Mouse (Mus musculus): ENCODE measurements around the gene Tma7. TPM values are rescaled to one million over a fixed set of nuclear protein-coding genes. Genes with fewer than 3 reads are reported as not detected.

Tma7 gene
- total RNA-seq, 1 experiment from 2014 or later: 418 TPM

DNA sequence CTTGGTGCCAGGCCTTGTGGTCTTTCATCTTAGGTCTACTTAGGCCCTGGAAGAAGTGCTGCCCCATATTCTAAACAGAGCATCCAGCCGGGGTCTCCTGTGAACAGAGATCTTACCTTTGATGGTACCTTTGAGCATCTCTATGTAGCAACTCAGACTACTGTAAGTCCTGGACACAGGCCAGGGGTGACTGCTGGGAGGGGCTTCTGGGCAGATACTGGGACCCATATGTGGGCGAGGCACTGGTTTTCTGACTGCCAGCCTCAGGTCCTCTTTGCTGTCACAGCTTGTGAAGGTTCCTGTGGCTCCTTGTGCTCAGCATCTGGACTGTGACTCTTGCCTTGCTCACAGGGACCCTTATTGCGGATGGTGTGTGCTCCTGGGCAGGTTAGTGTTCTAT is 20.2 kb upstream of the Tma7 start:
- peak; percentile 46 for DNase-seq

DNA sequence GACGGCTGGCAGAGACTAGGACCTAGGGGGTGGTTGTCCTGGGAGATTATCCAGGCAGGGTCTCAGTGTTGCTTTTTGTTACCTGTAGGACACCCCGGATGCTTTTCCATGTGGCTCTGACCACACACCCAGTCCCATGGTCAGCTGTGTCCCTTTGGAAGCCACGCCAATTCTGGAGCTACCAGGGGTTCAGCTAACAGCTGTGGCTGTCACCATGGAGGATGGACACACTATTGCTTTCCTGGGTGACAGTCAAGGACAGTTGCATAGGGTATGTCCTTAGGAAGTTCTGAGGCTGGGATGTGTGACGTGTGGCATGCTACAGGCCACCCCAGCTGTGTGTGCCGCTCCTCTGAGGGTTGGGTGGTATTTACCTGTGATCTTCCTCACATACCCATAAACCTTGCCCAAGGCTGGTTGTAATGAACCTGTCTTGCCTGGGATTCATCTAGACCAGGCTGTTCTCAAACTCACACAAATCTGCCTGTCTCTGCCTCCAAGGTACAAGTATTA is 19.6 kb upstream of the Tma7 start:
- peak; percentile 9 for DNase-seq

DNA sequence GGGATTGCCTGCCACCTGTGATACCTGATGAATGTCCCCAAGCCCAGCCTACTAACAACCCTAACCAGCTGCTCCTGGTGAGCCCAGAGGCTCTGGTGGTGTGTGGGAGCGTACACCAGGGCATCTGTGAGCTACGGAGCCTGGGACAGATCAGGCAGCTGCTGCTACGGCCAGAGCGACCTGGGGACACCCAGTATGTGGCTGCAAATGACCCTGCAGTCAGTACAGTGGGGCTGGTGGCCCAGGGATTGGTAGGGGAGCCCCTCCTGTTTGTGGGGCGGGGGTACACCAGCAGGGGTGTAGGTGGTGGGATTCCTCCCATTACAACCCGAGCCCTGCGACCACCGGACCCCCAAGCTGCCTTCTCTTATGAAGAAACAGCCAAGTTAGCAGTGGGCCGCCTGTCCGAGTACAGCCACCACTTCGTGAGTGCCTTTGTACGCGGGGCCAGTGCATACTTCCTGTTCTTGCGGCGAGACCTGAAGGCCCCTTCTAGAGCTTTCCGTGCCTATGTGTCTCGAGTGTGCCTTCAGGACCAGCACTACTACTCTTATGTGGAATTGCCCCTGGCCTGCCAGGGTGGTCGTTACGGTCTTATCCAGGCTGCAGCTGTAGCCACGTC is 18.0 kb upstream of the Tma7 start:
- peak; percentile 14 for DNase-seq

DNA sequence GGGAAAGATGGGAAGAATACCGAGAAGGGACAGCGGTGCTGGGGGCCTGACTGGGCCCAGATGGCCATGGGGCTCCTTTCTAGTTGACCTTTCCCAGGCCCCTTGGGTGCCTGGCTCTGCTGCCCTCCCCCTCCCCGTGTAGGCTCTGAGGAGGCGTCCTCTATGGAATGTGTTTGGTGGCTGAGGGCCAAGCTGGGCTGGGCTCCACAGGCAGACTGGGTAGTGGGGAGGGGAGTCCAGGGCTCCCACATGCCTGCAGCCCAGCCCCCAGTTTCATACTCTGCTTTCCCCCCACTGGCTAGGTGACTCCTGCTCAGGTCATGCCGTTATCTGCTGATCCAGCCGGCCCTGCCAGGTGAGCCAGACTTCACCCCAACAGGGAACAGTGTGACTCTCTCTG is 16.6 kb upstream of the Tma7 start:
- peak; percentile 78 for DNase-seq

DNA sequence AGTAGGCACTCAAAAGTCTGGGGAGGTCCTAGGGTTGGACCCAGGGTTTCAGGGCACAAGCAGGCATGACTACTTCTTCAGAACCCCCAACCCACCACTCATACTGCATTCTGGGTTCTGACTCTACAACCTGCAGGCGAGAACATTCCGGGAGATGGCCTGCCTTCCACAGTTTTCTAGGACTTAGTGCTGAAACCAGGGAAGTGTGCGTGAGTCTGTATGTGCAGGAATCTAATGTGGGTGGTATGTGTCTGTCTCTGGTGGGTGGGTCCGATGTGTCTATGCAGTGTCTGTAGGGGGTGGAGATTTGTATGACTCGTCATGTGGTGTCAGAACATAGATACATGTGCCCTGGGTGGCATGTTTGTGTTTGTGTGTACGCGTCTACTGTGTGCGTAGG is 16.0 kb upstream of the Tma7 start:
- DNase-seq: peak; percentile 2

DNA sequence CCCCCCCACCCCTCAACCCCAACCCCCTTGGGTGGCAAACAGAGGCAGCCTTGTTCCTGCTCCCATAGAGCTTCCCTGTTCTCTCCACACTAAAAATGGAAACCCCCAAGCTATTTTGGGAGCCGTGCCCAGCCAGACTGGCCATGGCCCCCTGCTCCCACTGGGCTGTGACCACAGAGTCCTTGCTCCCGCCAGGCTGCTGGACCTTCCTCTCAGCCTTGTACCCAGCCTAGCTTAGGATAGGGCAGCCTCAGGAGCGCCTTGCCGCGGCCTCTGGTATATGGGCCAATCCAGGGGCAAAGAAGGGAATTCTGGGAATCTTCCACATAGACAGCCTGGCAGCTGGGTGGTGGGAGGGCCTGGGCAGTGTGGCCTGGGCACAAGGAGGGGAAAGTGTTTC is 15.4 kb upstream of the Tma7 start:
- DNase-seq: peak; percentile 63

DNA sequence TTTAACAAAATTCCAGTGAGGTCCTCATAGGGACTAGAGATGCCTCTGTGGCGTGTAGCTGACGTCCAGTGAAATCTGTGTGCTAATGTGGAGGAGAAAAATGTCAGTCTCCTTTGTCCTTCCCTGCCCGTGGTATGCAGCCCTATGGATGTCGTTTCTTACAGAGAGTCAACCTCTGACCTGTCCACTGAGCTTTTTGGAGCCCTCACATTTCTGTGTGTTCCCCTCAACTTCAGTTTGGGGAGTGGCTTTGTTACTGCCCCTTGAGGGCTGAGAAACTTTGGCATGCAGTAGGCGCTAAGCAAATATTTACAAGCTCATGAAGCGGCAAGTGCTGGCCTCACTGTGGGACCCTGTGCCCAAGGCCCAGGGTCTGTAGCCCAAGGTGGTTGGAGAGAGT is 14.9 kb upstream of the Tma7 start:
- DNase-seq: peak; percentile 2

DNA sequence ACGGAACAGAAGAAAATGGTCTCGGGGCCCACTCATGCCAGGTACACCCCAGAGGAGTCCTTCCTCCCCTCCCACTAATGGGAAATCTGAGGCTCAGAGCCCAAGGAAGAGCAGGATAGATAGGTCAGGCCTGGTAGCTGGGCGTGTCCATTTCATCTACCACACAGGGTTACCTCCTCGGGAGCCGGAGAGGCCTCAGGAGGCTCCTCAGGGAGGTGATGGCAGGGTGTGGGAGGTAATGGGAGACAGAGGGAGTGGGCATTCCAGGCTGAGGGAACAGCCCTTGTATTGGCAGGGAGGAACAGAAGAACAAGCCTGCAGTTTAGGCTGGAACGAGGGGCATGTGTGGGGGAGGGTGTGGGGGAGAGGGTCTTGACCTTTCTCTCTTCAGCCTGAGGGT is 14.5 kb upstream of the Tma7 start:
- DNase-seq: peak; percentile 27

DNA sequence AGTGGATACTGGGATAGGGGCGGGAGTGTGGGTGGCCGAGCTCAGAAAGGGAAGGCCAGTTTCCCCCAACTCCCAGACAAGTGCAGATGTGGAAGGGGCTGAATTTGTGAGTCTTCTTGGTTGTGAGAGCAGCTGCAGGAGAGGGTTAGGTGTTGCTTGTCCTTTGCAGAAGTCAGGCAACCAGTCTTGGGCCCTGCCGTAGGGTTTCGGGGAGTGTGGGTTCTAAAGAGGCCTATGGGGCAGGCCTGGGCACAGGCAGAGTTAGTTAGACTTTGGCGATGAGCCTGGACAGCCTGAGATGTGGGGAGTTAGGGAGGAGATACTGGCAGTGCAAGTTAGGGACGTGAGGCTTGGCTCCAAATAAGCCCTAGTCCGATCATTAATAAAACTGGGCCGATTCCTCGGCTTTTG is 13.9 kb upstream of the Tma7 start:
- peak; percentile 30 for DNase-seq

DNA sequence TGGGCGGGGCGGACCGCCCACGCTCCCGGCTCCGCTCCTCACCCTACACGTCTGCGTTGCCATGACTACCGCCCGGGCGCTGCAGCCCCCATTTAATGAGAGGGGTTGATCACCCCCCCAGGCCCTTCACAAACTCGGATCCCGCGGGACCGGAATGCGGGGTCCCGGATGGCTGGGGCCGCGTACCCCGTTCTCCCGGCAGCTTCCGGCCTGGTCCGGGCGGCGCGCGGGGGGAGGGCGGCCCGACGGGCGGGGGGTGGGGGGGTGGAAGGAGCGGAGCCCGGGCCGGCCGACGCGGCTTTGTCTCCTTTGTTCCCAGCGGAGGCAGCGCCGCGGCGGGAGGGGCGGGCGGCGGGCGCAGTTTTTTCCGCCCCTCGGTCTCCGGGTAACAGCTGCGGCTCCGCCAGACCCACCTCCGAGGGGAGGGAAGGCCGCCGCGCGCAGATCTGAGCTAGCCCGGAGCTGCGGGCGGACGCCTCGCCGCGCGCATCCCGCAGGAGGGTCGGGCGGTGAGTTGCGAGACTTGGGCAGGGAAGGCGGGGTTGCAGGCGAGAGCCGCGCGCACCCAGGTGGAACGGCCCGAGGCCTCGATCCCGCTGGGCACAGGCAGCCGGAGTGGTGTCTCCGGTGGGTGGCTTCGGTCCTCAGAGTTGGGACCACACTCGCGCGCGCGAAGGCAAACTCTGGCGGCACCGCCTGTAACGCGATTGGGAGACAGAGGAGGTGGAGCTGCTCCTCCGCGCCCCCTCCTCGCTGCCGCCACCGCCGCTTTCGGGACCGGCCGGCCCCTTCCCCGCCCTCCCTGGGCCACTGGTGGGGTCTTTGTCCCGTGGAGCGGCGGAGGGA is 13.0 kb upstream of the Tma7 start, which contains the start of gene Plxnb1:
Gene Plxnb1 (plus strand): TSS at position 253 of the 846 bp plus-strand sequence.
- peak; percentile 83 for DNase-seq

DNA sequence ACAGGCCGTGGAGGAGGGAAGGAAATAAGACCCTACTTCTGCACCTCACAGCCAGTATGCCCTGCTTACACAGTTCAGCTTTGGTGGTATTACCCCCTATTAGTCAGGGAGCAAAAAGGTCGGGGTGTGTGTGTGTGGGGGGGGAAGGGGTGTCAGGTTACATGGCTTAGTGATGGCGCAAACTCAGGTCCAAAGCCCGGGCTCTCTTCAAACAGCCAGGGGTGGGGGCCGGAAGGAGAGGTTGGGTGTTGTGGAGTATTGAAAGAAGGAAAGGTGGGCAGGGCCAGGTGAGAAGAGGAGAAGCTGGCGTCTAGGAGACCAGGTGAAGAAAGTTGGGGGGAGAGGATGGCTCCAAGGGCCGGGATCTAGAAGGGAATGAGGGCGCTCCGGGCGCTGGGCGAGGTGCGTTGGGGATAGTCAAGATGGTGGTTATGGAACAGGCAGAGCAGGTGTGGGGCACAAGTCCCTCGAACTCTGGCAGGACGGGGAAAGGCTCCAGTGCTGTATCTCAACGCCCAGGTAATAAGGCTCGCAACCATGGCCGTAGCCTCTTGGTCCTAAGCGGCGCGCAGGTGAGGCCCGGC is 12.3 kb upstream of the Tma7 start:
- peak; percentile 7 for DNase-seq

DNA sequence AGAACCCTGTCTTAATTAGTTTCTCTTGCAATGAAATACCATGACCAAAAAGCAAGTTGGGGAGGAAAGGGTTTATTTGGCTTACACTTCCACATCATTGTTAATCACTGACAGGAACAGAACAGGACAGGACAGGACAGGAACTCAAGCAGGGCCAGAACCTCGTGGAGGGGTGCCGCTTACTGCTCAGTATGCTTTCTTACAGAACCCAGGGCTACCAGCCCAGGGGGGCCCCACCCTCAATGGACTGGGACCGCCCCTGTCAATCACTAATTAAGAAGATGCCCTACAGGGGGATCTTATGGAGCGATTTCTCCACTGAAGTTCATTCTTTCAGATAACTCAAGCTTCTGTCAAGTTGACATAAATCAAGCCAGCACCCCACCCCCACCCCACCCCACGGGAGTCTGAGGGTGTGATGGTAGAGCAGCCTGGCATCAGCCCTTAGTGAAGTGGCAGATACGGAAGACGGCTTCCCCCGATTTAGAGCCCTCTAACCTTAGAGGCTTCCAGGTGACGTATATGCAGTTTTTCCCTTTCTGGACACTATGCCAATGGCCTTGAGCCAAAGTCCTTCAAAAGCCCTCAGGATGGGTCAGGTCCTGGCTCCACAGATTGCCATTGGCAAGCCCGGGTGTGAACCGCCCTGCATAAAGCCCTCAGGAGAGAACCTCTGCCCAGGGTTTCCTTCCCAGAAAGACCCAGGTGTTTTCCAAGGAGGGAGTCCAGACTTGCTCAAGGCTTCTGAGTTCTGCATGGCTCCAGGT is 11.6 kb upstream of the Tma7 start:
- DNase-seq: peak; percentile 32

DNA sequence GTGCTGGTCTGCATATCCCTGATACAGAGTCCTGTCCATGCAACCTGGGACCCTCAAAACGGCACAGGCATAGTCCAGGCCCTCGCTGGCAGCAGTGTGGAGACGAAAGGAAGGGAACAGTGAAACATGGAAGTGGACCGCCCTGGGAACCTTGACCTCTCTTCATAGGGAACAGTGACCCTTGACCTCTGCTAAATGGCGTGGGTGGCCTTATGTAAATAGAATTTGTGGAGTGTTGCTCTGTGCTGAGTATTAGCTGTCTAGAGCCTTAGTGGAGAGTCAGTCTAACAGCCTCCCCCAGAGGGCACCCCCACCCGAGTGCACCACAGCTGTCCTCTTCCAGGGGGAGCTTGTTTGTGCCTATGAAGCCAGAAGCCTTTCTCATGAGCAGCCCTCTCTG is 10.4 kb upstream of the Tma7 start:
- no peak for DNase-seq

DNA sequence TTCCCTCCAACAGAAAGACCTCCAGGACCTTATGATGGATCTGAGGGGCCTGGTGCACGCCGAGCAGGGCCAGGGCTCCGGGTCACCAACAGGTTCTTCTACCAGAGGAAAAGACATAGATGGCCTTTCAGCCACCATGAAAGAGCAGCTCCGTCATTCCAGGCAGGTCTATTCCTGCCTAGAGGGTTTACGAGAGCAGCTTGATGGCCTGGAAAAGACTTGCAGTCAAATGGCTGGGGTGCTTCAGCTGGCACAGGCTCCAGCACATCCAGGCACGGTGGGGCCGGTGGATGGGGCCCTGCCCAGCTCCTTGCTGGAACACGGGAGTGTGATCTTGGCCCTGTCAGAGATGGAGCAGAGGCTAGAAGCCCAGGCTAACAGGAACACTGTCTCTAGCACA is 9.4 kb upstream of the Tma7 start:
- no peak for DNase-seq

DNA sequence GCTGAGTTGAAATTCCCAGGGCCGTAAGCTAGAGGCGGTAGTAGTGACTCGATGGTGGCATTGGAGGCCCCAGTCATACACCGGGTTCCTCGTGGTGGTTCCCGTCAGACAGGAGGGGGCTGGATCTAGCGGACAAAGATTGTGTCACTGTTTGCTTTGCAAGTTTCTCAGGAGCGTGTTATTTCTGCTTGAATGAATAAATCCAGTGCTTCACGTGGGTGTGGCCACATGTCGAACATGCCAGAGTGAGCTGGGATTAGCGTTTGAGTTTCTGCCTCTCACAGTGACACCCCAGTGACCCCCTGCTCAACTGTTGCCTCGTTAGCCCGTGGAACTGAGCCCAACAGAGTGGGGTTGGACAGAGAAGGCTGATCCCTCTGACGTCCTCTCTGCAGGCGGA is 8.1 kb upstream of the Tma7 start:
- DNase-seq: no peak

DNA sequence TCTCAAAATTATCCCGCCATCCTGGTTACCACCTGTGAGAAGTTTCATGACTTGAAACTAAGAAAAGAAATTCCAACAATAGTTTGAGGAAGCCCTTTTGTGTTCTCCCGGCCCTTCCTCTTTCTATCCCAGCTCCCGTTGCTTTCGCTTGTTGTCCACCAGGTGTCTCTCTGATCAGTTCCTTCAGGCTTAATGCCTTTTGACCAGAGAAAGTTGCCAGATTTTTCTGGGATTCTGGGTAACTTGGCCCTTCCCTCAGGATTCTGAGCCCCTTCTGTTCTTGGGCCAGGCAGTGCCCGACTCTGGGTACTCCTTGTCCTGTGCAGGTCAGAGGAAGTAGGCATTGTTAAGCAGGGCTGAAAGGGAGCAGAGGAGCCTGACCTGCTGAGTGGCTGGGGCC is 5.6 kb upstream of the Tma7 start:
- DNase-seq: no peak

DNA sequence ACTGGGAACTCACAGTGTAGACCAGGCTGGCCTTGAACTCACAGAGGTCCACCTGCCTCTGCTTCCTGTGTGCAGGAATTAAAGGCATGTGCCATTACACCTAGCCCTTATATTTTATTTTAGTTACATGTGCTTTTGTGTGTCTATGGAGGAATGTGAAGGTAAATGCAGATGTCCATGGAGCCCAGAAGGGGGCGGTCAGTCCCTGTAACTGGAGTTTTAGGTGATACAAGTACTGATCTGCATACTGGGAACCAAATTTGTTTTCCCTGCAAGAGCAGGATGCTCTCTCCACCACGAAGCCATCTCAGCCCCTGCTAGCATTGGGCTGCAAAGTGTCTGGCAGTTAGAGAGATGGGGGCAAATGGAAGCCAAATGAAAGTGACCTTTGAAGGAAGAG is 2.5 kb upstream of the Tma7 start:
- no peak for DNase-seq

DNA sequence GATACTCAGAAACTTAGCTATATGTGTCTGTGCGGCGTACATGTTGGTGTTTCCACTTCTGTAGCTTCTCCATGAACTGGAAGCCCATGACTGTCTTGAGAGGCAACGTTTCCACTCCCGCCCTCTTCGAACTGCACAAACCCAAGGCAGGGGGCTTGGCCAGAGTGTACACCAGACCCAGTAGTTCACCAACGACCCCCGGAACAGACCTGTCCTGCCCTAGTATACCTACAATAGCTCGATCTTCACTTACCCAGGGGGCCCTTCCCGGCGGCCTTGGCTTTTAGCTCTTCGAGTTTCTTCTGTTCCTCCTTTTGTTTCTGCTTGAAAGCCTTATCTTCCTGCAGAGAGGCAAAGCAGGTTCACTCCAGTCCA is 651 bp downstream of the Tma7 start:
- no peak for DNase-seq

DNA sequence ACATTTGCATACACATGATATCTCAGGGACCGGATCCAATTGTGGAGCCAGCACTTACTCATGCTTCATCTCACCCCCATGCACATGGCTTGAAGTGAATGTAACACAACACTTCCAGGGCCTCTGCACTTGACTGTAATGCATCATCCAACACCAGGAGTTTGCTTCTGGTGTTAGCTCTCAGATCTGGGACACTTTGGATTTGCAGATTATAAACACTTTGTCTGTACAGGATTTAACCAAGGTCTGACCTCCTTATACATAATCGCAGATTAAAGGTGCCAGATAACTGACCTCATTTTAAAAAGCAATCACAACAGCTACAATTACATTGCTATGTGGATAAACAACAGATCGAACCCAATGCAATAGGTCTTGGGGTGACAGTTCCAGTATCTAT is 1.9 kb downstream of the Tma7 start:
- DNase-seq: no peak

DNA sequence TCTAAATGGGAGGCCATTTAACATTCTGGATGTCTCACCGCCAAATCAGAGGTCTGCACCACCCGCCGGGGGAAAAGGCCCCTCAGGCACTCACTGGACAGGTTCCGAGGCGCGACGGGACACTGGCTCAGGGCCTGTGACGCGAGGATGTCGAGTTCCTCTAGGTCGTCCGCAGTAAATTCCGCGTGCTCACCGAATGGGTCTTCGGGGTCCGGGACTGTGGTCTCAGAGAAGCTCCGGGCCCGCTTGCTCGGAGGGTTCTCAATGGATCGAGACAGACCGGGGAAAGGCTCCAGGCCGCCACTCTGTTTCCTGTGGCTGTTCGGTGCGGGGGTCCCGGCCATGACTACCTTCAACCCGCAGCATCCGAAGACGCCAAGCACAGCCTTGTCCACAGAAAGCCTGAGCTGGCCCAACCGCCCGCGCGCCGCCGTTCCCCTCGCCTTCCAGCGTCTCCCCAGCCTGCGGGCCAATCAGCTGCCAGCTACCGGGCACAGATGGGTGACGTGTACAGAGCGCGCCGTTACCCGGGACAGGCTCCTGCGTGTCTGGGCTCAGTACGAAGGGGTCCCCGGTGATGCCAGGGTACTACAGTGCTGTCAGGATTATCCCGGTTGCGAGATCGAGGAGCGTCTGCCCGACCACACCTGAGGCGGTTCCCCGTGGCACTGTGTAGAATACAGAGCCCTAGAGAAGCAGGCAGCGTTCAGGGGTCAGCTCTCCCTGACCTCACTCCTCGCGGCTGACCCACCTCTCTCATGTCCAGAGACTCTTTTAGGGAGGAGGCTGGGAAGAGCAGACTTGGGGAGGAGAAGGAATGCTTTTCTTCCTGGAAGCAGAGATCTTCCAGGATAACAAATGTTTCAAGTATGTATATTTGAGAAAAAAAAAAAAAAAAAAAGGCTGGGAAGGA is 8.5 kb downstream of the Tma7 start, which contains the start of gene Atrip:
Gene Atrip (minus strand): TSS at position 464 of the 913 bp plus-strand sequence.
- peak; percentile 95 for DNase-seq

DNA sequence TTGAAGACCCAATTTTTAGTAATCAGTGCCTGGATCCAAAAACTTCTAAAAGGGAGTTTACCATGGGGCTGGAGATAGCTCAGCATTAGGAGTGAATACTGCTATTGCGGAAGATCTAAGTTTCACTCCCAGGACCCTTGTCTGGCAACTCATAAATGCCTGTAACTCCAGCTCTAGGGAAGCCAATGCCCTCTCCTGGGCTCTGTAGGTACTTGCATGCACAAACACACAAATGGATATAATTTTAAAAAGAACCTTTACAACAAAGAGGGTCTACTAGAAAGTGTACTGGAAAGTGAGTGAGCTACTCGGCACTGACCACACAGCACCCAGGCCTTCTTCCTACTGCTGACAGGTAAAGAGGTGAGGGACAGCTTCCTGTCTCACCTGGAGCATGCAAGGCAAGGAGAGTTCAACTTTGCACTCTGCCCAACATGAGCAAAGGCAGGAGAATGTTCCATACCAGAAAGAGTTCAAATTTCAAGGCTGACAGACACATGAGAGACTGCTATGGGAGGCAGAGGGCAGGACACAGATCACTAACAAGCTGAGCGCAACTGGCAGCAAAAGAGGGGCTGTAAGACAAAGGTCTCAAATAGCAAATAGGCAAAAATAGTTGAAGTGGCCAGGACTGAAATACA is 14.2 kb downstream of the Tma7 start:
- no peak for DNase-seq
